Mouse (Mus musculus) MEL (cell line): Measurements from ENCODE around the gene Cfap58. TPM values are rescaled to one million over a fixed set of nuclear protein-coding genes. Genes with fewer than 3 reads are reported as not detected.
A peak's percentile ranks its signal among the peaks of the same experiment; 100 is the strongest.

Experiments used
- DNase-seq: peaks from one replicate; pipeline ENCODE4 v3.0.0; 2011; ENCODE audit warnings: low read depth, low spot score
- H3K27ac ChIP-seq: 2 replicates; pipeline ENCODE4 v1.5.1; 2012; ENCODE audit warnings: low read depth, mild to moderate bottlenecking, control low read depth, low read length, moderate library complexity; ENCODE audit not compliant: control insufficient read depth
- H3K27me3 ChIP-seq, 2 experiments: fragments of 150-350 bp in 1 of 2; sonication (generic) in 1 of 2; 2 replicates each; pipeline ENCODE4 v1.6.1; 2012; ENCODE audit warnings: low read length in 2 of 2, mild to moderate bottlenecking in 2 of 2, improper control_type of control experiment in 1 of 2, moderate library complexity in 1 of 2; ENCODE audit not compliant: insufficient read depth in 2 of 2, control insufficient read depth in 1 of 2
- H3K36me3 ChIP-seq, 2 experiments: 2 replicates each; pipeline ENCODE4 v1.6.1; 2012 to 2014; ENCODE audit warnings: low read length in 2 of 2, improper control_type of control experiment in 1 of 2, inconsistent platforms in 1 of 2, mild to moderate bottlenecking in 1 of 2; ENCODE audit not compliant: insufficient read depth in 2 of 2, control insufficient read depth in 1 of 2
- H3K4me1 ChIP-seq, 2 experiments: fragments of 150-350 bp in 1 of 2; sonication (generic) in 1 of 2; 2 replicates each; pipeline ENCODE4 v1.6.1; 2012; ENCODE audit warnings: low read length in 2 of 2, improper control_type of control experiment in 1 of 2, mild to moderate bottlenecking in 1 of 2; ENCODE audit not compliant: insufficient read depth in 2 of 2, control insufficient read depth in 1 of 2
- H3K4me3 ChIP-seq, 2 experiments: fragments of 150-350 bp in 1 of 2; sonication (generic) in 1 of 2; 2 replicates each; pipeline ENCODE4 v1.5.1; 2012; ENCODE audit warnings: low read depth in 2 of 2, low read length in 2 of 2, mild to moderate bottlenecking in 2 of 2, moderate library complexity in 2 of 2, control low read depth in 1 of 2, improper control_type of control experiment in 1 of 2; ENCODE audit not compliant: control insufficient read depth in 1 of 2, insufficient read depth in 1 of 2
- H3K79me2 ChIP-seq: 2 replicates; pipeline ENCODE4 v1.6.1; 2012; ENCODE audit warnings: mild to moderate bottlenecking, low read length, moderate library complexity; ENCODE audit not compliant: control insufficient read depth, poor library complexity, insufficient read depth
- H3K9ac ChIP-seq: 2 replicates; pipeline ENCODE4 v1.6.1; 2012; ENCODE audit warnings: low read depth, mild to moderate bottlenecking, control low read depth, low read length, moderate library complexity; ENCODE audit not compliant: control insufficient read depth, poor library complexity, severe bottlenecking
- H3K9me3 ChIP-seq: fragments of 150-350 bp; sonication (generic); replicated peaks from 2 replicates; pipeline ENCODE4 v1.6.1; 2012; ENCODE audit warnings: mild to moderate bottlenecking, low read length, improper control_type of control experiment, moderate library complexity; ENCODE audit not compliant: insufficient read depth
- BHLHE40 ChIP-seq: IDR thresholded peaks from 2 replicates; pipeline ENCODE4 v1.6.1; 2012; ENCODE audit warnings: low read depth, mild to moderate bottlenecking, inconsistent platforms, low read length, improper control_type of control experiment, borderline replicate concordance
- CTCF ChIP-seq, 3 experiments: IDR thresholded peaks in 2 of 3; conservative IDR thresholded peaks in 1 of 3; 2 replicates each; pipeline ENCODE4 v1.5.1; 2011 to 2012; ENCODE audit warnings: low read length in 3 of 3, low read depth in 2 of 3, mild to moderate bottlenecking in 2 of 3, improper control_type of control experiment in 1 of 3, inconsistent platforms in 1 of 3, mixed read lengths in 1 of 3, moderate library complexity in 1 of 3; ENCODE audit not compliant: control insufficient read depth in 1 of 3, insufficient read depth in 1 of 3, poor library complexity in 1 of 3, severe bottlenecking in 1 of 3
- ELF1 ChIP-seq: IDR thresholded peaks from 2 replicates; pipeline ENCODE4 v1.6.1; 2014; ENCODE audit warnings: low read depth, mild to moderate bottlenecking, inconsistent platforms, low read length, improper control_type of control experiment, moderate library complexity
- ETS1 ChIP-seq: IDR thresholded peaks from 2 replicates; pipeline ENCODE4 v1.6.1; 2012; ENCODE audit warnings: low read depth, mild to moderate bottlenecking, inconsistent platforms, low read length, improper control_type of control experiment, moderate library complexity
- MAX ChIP-seq: IDR thresholded peaks from 2 replicates; pipeline ENCODE4 v1.6.1; 2011; ENCODE audit warnings: low read length, improper control_type of control experiment
- MAZ ChIP-seq: IDR thresholded peaks from 2 replicates; pipeline ENCODE4 v1.6.1; 2012; ENCODE audit warnings: low read depth, mild to moderate bottlenecking, inconsistent platforms, low read length, improper control_type of control experiment
- MXI1 ChIP-seq: IDR thresholded peaks from 2 replicates; pipeline ENCODE4 v1.6.1; 2011; ENCODE audit warnings: mild to moderate bottlenecking, low read depth, low read length, improper control_type of control experiment
- MYC ChIP-seq: IDR thresholded peaks from 2 replicates; pipeline ENCODE4 v1.6.1; 2011; ENCODE audit warnings: low read depth, mild to moderate bottlenecking, low read length, improper control_type of control experiment, moderate library complexity
- POLR2A ChIP-seq, 2 experiments: IDR thresholded peaks; 2 replicates each; pipeline ENCODE4 v1.6.1; 2011 to 2012; ENCODE audit warnings: low read length in 2 of 2, mild to moderate bottlenecking in 2 of 2, control low read depth in 1 of 2, improper control_type of control experiment in 1 of 2, low read depth in 1 of 2, moderate library complexity in 1 of 2; ENCODE audit not compliant: control insufficient read depth in 1 of 2, insufficient read depth in 1 of 2, poor library complexity in 1 of 2
- POLR2AphosphoS2 ChIP-seq: IDR thresholded peaks from 2 replicates; pipeline ENCODE4 v1.6.1; 2011; ENCODE audit warnings: low read length, improper control_type of control experiment
- RCOR1 ChIP-seq: IDR thresholded peaks from 2 replicates; pipeline ENCODE4 v1.6.1; 2012; ENCODE audit warnings: low read depth, mild to moderate bottlenecking, inconsistent platforms, low read length, improper control_type of control experiment
- SIN3A ChIP-seq: IDR thresholded peaks from 2 replicates; pipeline ENCODE4 v1.6.1; 2012; ENCODE audit warnings: low read length, improper control_type of control experiment, inconsistent platforms
- SMC3 ChIP-seq: IDR thresholded peaks from 2 replicates; pipeline ENCODE4 v1.6.1; 2011; ENCODE audit warnings: low read depth, low read length, improper control_type of control experiment
- TAL1 ChIP-seq: IDR thresholded peaks from 2 replicates; pipeline ENCODE4 v1.6.1; 2012; ENCODE audit warnings: mild to moderate bottlenecking, inconsistent platforms, low read length, moderate library complexity, mixed read lengths
- TBP ChIP-seq: IDR thresholded peaks from 2 replicates; pipeline ENCODE4 v1.8.0; 2011; ENCODE audit warnings: low read depth, low read length, improper control_type of control experiment
- USF1 ChIP-seq: IDR thresholded peaks from 2 replicates; pipeline ENCODE4 v1.6.1; 2014; ENCODE audit warnings: low read depth, mild to moderate bottlenecking, inconsistent platforms, low read length, improper control_type of control experiment, moderate library complexity
- ZC3H11A ChIP-seq: IDR thresholded peaks from 2 replicates; pipeline ENCODE4 v1.6.1; 2012; ENCODE audit warnings: low read depth, mild to moderate bottlenecking, inconsistent platforms, low read length, improper control_type of control experiment
- ZKSCAN1 ChIP-seq: IDR thresholded peaks from 2 replicates; pipeline ENCODE4 v1.6.1; 2012; ENCODE audit warnings: low read depth, mild to moderate bottlenecking, inconsistent platforms, low read length, improper control_type of control experiment, moderate library complexity
- polyA plus RNA-seq, 2 experiments: library from polyadenylated mRNA; stranded (reverse) in 1 of 2; unstranded in 1 of 2; fragments of >175 nt in 1 of 2; fragments of >200 nt in 1 of 2; gene quantifications; 2 replicates each; pipeline versions ENCODE4 v1.2.1 to v1.2.4; 2012; ENCODE audit warnings: low replicate concordance in 2 of 2, low read depth in 1 of 2; ENCODE audit not compliant: insufficient read length in 2 of 2, insufficient read depth in 1 of 2, missing spikeins in 1 of 2
- total RNA-seq: library from RNA; depleted of rRNA; stranded (reverse); fragments of 300-350 nt; gene quantifications from 2 replicates; pipeline ENCODE4 v1.2.3, GENCODE M21; 2012

The Cfap58 gene
- total and polyA plus RNA-seq, 3 experiments: not detected

GRCm38 (mm10) chr19:47925819-47926218 is 11.7 kb upstream of the Cfap58 start:
- DNase-seq: no peak
- Histone ChIP-seq H3K9me3 (no peaks in the 10 kb centered on the region), H3K79me2 (no peaks in the 10 kb centered on the region), H3K4me1 (peaks cover 0 to 8% of the 10 kb centered on the region in 2 experiments; a peak in 1 of 4 replicates), H3K4me3 (no peak overlapping the region), H3K9ac (no peak overlapping the region), H3K27ac (no peak overlapping the region), H3K27me3 (peaks cover 0 to 2% of the 10 kb centered on the region in 2 experiments; a peak in 1 of 4 replicates), H3K36me3 (peaks cover 0 to 5% of the 10 kb centered on the region in 2 experiments; a peak in 2 of 4 replicates)
- TF ChIP-seq POLR2AphosphoS2: no peak
- TF ChIP-seq ZKSCAN1: no peak

GRCm38 (mm10) chr19:47927032-47927431 is 10.4 kb upstream of the Cfap58 start:
- DNase-seq: no peak
- Histone ChIP-seq H3K4me3 (no peak overlapping the region), H3K4me1 (peaks cover 0 to 6% of the 10 kb centered on the region in 2 experiments; a peak in 1 of 4 replicates), H3K9ac (no peak overlapping the region), H3K27me3 (peaks cover 0 to 2% of the 10 kb centered on the region in 2 experiments; a peak in 1 of 4 replicates), H3K27ac (no peak overlapping the region), H3K36me3 (peaks cover 0 to 4% of the 10 kb centered on the region in 2 experiments; a peak in 2 of 4 replicates), H3K79me2 (no peaks in the 10 kb centered on the region), H3K9me3 (no peaks in the 10 kb centered on the region)
- TF ChIP-seq USF1: peak; percentile 78
- peak; percentile 62; the same call in 1 of the 2 replicates for TF ChIP-seq BHLHE40
- no peak for TF ChIP-seq POLR2A (IDR thresholded peaks at IDR 0.05; ENCODE audit: control insufficient read depth in 1 of 2, insufficient read depth in 1 of 2, low read depth in 1 of 2, low read length in 2 of 2, poor library complexity in 1 of 2)

- Histone ChIP-seq H3K36me3 (no peaks in the 10 kb centered on the region), H3K4me1 (no peaks in the 10 kb centered on the region), H3K9me3 (no peaks in the 10 kb centered on the region), H3K79me2 (no peaks in the 10 kb centered on the region), H3K4me3 (no peak overlapping the region), H3K27me3 (peaks cover 0 to 2% of the 10 kb centered on the region in 2 experiments; a peak in 1 of 4 replicates), H3K27ac (no peak overlapping the region), H3K9ac (no peak overlapping the region)
- TF ChIP-seq BHLHE40 (no peak), MAX (no peak)
- DNase-seq: no peak
Observed at GRCm38 (mm10) chr19:47929043-47929442, 8.4 kb upstream of the Cfap58 start.

GRCm38 (mm10) chr19:47931982-47932638 is 5.4 kb upstream of the Cfap58 start:
- DNase-seq: peak; percentile 78
- H3K27ac ChIP-seq: no peak overlapping the region
- H3K36me3 ChIP-seq: no peaks in the 10 kb centered on the region
- no peaks in the 10 kb centered on the region for H3K9me3 ChIP-seq
- no peaks in the 10 kb centered on the region; a peak in 1 of 4 replicates for H3K27me3 ChIP-seq
- no peaks in the 10 kb centered on the region for H3K79me2 ChIP-seq
- H3K4me1 ChIP-seq: 0 out of 4 replicates have a peak, but pooled peaks cover 0 to 3% of the 10 kb centered on the region in 2 experiments
- no peak overlapping the region for H3K4me3 ChIP-seq
- H3K9ac ChIP-seq: no peak overlapping the region
- no peak for TF ChIP-seq TAL1
- TF ChIP-seq RCOR1: no peak
- no peak for TF ChIP-seq ELF1
- no peak for TF ChIP-seq ETS1
- TF ChIP-seq MYC: no peak
- peak; percentile 41; the same call in 1 of the 2 replicates for TF ChIP-seq MAZ
- TF ChIP-seq ZC3H11A: peak; percentile 97
- peak; percentile 76 to 100 (median 83) for TF ChIP-seq CTCF (IDR thresholded peaks at IDR 0.05 in 2 of 3, conservative IDR thresholded peaks at IDR 0.05 in 1 of 3; ENCODE audit: control insufficient read depth in 1 of 3, insufficient read depth in 1 of 3, low read depth in 2 of 3, low read length in 3 of 3, poor library complexity in 1 of 3, severe bottlenecking in 1 of 3)
- TF ChIP-seq POLR2AphosphoS2: no peak
- TF ChIP-seq SMC3: peak; percentile 99
- TF ChIP-seq TBP: 0 out of 2 replicates have a peak, but pooled peaks have one; percentile 32
- no peak for TF ChIP-seq POLR2A (IDR thresholded peaks at IDR 0.05; ENCODE audit: control insufficient read depth in 1 of 2, insufficient read depth in 1 of 2, low read depth in 1 of 2, low read length in 2 of 2, poor library complexity in 1 of 2)
- peak; percentile 89; the same call in 1 of the 2 replicates for TF ChIP-seq ZKSCAN1
- TF ChIP-seq MXI1: 0 out of 2 replicates have a peak, but pooled peaks have one; percentile 17
- peak; percentile 55; the same call in 1 of the 2 replicates for TF ChIP-seq SIN3A
